Mouse (Mus musculus) left cerebral cortex, adult 2 months (tissue): ENCODE results near the gene Slc4a1ap. TPM values are rescaled to one million over a fixed set of nuclear protein-coding genes. Genes with fewer than 3 reads are reported as not detected.
A peak's percentile ranks its signal among the peaks of the same experiment; 100 is the strongest.

Experiments used
- DNase-seq, 2 experiments: peaks; one replicate each; pipeline ENCODE4 v3.0.0; 2021 to 2022; ENCODE audit warnings: low spot score in 2 of 2, mixed read lengths in 1 of 2; ENCODE audit errors: extremely low spot score in 1 of 2
- H3K27ac ChIP-seq: fragments of 200-600 bp; 2 replicates; pipeline ENCODE4 v1.8.1; 2022
- H3K4me3 ChIP-seq: fragments of 200-600 bp; 2 replicates; pipeline ENCODE4 v1.8.1; 2022
- CTCF ChIP-seq: fragments of 200-600 bp; IDR thresholded peaks from 2 replicates; pipeline ENCODE4 v1.8.1; 2022; ENCODE audit warnings: antibody characterized with exemption, mild to moderate bottlenecking, moderate library complexity
- intact Hi-C: fragments of 180-260 bp; cut with DNase I; formaldehyde crosslinking; loops from one replicate; pipeline ENCODE4 v1.15.1; 2025
- total RNA-seq, 2 experiments: library from RNA; stranded (reverse); gene quantifications; 2 replicates each; pipeline ENCODE4 v1.2.3; 2021

Gene Slc4a1ap
- total RNA-seq, 2 experiments from 2014 or later = 49.3 TPM

DNA sequence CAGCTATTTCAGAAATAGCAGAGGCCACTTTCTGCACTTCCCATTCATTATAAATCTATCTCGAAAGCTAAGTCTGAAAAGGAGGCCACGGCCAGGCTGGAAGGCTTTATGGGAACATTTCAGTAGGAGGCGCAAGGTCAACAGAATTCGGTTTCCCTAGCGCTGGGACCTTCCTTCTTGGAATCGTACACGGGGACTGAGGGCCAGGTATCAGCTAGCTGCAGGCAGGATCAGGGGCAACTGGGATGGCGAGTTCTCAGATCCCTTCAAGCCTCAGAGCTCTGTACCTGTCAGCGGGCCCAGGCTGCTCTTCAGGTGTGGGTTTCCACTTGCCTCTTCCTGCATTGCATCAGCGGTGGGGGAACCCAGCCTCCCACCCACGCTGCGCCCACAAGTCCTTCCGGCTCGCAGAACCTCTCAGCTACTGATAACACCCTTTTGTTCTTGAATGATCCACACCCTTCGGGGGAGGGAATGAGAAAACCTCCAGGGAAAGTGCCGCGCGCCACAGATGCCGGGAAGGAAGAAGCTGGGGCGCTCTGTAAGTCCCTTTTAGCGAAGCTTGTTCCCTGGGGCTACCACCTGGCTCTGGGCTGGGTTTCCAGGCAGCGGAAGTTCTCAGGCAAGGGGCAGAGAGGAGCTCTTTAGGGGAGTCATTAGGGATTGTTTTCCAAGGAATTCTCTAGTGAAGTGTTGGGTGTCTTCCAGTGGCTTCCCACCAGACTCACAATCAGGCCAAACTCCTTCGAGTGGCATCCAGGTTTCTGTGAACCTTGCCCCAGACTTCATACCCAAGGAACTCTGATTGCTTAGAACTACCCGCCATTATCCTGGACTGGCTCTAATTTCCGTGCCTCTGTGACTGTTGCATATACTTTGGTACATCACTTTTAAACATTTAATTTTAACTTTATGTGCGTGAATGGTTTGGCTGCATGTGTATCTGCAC, 70.0 kb downstream of the Slc4a1ap start, which contains the start of gene Mrpl33:
Gene Mrpl33 (plus strand): TSS at position 455 of the 949 bp plus-strand sequence.
- Histone ChIP-seq H3K4me3 (peak within 1 kb of the TSS; percentile 24), H3K27ac (peak within 1 kb of the TSS; percentile 70)
- no peak; the same call in 1 of the 2 replicates for TF ChIP-seq CTCF
- intact Hi-C loops = loop anchor here (2.0 to 10.0 kb wide), 5 partner anchors 34 to 598 kb away; partner anchors contain the start of genes Babam2, Fosl2 and Rbks
- peak; percentile 56 for DNase-seq

DNA sequence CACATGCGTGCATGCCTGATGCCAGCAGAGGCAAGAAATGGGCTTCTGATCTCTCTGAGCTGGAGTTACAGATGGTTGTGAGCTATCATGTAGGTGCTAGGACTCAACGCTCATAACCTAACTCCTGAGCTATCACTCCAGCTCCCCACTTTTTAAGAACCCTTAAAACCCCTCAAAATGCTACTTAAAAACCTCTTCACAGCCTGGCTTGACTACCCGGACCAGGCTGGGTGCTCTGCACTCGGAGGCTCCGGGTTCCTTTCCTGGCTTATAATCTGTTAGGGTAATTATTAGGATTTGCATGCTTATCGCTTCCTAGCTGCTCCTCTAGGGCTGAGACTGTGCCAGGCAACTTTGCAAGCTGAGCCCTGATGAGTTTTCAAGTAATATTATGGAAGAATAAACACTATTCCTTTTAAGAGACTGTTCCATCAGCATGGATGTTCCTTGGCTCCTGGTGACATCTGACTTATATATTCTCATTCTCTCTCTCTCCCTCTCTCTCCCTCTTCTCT, 70.7 kb downstream of the Slc4a1ap start:
- intact Hi-C loops = loop anchor here (2.0 to 10.0 kb wide), 5 partner anchors 35 to 597 kb away; partner anchors contain the start of genes Babam2, Fosl2 and Rbks
- TF ChIP-seq CTCF = no peak
- Histone ChIP-seq H3K27ac (no peak overlapping the region; the same call in 1 of the 2 replicates), H3K4me3 (no peak overlapping the region; the same call in 1 of the 2 replicates)
- no peak for DNase-seq

DNA sequence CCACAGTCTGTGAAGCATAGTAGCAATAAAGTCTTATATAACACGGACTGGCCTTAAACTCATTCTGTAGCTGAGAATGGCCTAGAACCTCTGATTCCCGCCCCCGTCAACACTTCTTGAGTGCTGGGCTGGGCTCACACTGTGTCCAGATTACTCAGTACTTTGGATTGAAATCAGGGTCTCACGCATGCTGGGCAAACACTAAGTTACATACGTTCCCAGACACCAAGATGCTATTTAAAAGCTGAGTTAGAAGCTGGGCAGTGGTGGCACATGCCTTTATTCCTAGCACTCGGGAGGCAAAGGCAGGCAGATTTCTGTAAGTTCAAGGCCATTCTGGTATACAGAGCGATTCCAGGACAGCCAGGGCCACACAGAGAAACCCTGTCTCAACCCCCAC, 71.3 kb downstream of the Slc4a1ap start:
- Histone ChIP-seq H3K4me3 (no peak overlapping the region), H3K27ac (no peak overlapping the region)
- DNase-seq = no peak
- no peak for TF ChIP-seq CTCF
- intact Hi-C loops = loop anchor here (5.0 to 10.0 kb wide), 4 partner anchors 36 to 597 kb away; partner anchors contain the start of genes Babam2 and Rbks

DNA sequence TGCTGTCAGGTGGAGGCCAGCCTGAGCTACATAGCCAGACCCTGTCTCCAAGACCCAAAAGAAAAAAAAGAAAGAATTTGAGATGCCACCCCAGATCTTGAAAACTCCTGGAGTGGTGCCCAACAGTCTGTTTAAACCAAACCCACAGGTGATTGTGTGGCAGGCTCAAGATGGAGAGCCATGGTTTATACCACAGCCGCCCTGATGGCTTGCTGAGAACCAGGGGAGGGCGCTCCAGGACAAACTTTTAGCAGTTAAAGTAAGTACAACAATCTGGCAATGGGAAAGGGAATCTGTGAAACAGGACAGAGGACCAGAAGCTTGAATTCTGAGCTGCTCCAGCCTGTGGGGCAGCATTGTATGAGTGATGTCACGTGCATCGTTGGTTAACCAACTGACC, 71.8 kb downstream of the Slc4a1ap start:
- DNase-seq = peak in 1 of 2 experiments; percentile 23
- H3K27ac ChIP-seq = no peak overlapping the region
- intact Hi-C loops = loop anchor here (5.0 to 10.0 kb wide), 4 partner anchors 36 to 596 kb away; partner anchors contain the start of genes Babam2 and Rbks
- peak; percentile 41 for TF ChIP-seq CTCF
- H3K4me3 ChIP-seq = no peak overlapping the region

DNA sequence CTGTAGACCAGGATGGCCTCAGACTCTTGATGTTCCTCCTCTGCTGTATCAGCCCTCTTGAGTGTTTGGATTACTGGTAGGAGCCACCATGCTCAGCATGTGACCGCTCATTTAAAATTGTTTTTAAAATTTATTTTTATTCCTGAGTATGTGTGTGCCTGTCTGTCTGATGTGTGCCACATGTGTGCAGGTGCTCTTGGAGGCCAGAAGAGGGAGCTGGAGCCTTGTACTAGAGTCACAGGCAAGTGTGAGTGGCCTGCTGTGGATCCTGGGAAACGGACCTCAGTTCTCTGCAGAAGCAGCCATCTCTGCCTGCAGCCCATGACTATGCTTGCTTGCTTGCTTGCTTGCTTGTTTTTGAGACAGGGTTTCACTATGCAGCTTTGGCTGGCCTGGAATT, 72.4 kb downstream of the Slc4a1ap start:
- no peak for DNase-seq
- H3K4me3 ChIP-seq = no peak overlapping the region
- intact Hi-C loops = loop anchor here (5.0 to 10.0 kb wide), 4 partner anchors 37 to 596 kb away; partner anchors contain the start of genes Babam2 and Rbks
- TF ChIP-seq CTCF = no peak; the same call in none of the 2 replicates
- no peak overlapping the region for H3K27ac ChIP-seq

DNA sequence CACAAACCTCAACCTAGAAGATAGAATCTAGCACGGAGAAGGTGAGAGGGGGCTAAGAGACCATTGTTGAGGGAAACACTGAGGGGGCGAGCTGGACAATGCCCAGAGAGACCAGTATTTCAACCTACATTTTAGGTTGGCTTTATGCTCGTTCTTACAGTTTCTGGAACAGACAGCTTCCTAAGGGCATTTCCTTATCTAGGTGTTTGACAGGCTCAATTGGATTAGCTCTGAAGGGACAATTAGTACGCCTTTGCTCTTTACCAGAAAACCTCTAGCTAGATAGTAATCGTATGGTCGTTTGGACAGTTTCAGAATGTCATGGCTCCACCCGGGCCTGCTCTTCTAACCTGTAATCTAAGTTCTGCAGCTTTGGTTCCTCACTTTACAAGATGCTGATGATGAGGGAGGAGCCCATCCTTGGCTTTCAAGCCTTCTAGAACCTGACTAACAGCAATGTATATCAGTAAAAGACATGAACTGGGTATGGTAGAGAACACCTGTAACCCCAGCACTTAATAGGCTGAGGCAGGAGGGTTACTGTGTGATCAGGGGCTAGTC, 74.4 kb downstream of the Slc4a1ap start:
- DNase-seq = no peak
- H3K27ac ChIP-seq = no peak overlapping the region
- no peak for TF ChIP-seq CTCF
- intact Hi-C loops = no loop called here
- H3K4me3 ChIP-seq = no peak overlapping the region

DNA sequence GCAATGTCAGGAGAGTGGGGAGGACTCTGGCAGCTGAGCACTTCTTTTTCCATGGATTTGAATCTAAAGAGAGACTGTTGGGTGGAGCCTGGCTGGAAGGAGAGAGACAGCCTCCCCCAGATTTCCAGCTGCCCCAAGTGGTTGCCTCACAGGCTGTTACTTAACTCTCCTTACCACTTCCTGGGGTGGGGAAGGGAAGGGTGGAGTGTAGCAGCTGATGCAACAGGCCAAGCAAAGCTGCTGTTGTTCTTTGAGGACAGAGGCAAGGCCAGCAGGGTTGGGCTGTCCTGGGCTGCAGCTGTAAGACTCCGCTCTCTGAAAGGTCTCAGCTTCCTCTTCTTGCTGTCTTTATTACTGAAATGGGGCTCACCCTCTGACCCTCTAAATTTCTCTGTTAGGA, 75.6 kb downstream of the Slc4a1ap start:
- TF ChIP-seq CTCF = no peak
- H3K4me3 ChIP-seq = no peak overlapping the region
- peak overlapping the region; percentile 61; the same call in 1 of the 2 replicates for H3K27ac ChIP-seq
- peak in 1 of 2 experiments; percentile 44 for DNase-seq
- intact Hi-C loops = no loop called here

DNA sequence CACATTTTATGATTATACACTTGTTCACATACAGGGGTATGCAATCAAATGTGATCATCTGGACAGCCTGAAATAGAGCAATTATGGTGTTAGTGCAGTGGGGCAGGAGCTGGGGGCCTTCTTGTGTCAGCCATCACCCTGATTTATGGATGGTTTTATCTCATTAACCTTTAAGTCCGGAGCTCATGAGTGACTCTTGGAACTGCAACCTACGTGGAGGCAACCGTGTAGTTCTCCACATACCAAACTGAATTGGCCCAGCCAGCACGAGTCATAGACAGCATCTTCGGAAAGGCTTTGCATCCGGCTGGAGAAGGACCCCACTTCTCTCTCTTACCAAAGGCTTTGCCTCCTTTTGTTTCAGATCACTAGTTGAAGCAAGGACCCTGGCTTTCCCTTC, 77.0 kb downstream of the Slc4a1ap start:
- Histone ChIP-seq H3K27ac (no peak overlapping the region), H3K4me3 (no peak overlapping the region)
- DNase-seq = no peak
- intact Hi-C loops = no loop called here
- no peak for TF ChIP-seq CTCF

DNA sequence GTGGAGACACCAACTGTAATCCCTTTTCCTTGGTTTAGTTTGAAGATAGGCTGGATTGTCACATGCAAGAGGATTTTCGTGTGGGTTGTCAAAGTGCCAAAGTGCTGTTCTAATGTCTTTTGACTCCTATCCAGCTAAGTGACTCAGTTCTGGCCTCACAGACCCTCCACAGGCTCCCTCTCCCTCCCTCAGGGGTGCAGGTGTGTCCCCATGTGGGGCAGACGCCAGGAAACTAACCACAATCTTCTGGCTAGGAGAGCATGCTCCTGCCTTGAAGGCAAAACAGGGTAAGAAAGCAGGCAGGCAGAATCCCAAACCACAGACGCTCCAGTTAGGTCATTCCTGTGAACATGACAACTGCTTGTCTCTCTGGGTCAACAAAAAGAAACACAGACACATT, 79.4 kb downstream of the Slc4a1ap start:
- intact Hi-C loops = no loop called here
- Histone ChIP-seq H3K4me3 (no peak overlapping the region), H3K27ac (no peak overlapping the region)
- TF ChIP-seq CTCF = no peak
- DNase-seq = no peak

Other genes starting within 250 kb of the Slc4a1ap start
- 100 to 1,000 TPM; 106 to 107 TPM for gene Ift172, start 235.9 kb upstream of the Slc4a1ap start, total RNA-seq
- 100 to 1,000 TPM; 147 to 157 TPM for gene Fndc4, start 230.9 kb upstream of the Slc4a1ap start, total RNA-seq
- gene Gckr, start 229.6 kb upstream of the Slc4a1ap start, total RNA-seq = not detected
- 10 to 100 TPM; 50.4 to 53.3 TPM for gene Zfp512, start 74.6 kb upstream of the Slc4a1ap start, total RNA-seq
- gene 4930548H24Rik, start 41.3 kb upstream of the Slc4a1ap start, total RNA-seq = under 1 TPM in 1 of 2 experiments, not detected in 1; 0.27 TPM
- 10 to 100 TPM; 29.6 to 29.8 TPM for gene Gpn1, start 32.3 kb upstream of the Slc4a1ap start, total RNA-seq
- 10 to 100 TPM; 16.3 to 18.4 TPM for gene Supt7l, start 812 bp downstream of the Slc4a1ap start, total RNA-seq
- 10 to 100 TPM; 75.2 to 86.7 TPM for gene Mrpl33, start 69.9 kb downstream of the Slc4a1ap start, total RNA-seq
- gene Rbks, start 170.6 kb downstream of the Slc4a1ap start, total RNA-seq = 1 to 10 TPM; 3.8 to 4.0 TPM
- gene Babam2, start 170.7 kb downstream of the Slc4a1ap start, total RNA-seq = 10 to 100 TPM; 39.5 to 45.2 TPM